Mouse (Mus musculus) left cerebral cortex, postnatal 14 days (tissue): ENCODE measurements at regions not wholly inside any gene's neighbourhood (a gene's known extent, or its start where the extent isn't known, plus 50 kb on each side); places are given as distances from the start of the nearest gene placed in this dataset.
"Not testable (repeated sequence)": the region's sequence is repeated elsewhere in the genome, so short reads cannot be mapped to it uniquely, and the experiment has no call there.

Source experiments
- DNase-seq, 2 experiments: peaks; one replicate each; pipeline ENCODE4 v3.0.0; 2021 to 2022; ENCODE audit warnings: low spot score in 2 of 2, mixed read lengths in 1 of 2
- intact Hi-C: fragments of 180-260 bp; cut with DNase I; formaldehyde crosslinking; loops from one replicate; pipeline ENCODE4 v1.15.1; 2025

DNA sequence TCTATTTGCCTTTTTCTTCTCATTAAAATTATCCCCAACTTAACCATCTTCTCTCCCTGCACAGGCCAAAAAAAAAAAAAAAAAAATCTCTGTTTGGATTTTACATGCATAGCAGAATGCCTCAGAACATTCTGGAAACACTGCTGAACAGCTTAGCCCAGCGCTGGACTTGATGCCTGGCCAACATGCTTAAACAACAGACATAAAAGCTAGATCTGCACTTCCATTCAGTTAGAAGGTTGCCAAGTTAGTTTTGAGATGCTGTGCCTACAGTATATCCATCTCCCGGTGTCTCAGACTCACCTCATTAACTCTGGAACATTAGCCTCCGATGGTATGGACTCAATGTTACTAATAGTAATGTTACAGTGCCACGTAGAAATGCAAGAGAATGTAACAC is 785.6 kb upstream of the Sox9 start:
- DNase-seq, result peak in 1 of 2 experiments; percentile 9
- intact Hi-C loops, result no loop called here

DNA sequence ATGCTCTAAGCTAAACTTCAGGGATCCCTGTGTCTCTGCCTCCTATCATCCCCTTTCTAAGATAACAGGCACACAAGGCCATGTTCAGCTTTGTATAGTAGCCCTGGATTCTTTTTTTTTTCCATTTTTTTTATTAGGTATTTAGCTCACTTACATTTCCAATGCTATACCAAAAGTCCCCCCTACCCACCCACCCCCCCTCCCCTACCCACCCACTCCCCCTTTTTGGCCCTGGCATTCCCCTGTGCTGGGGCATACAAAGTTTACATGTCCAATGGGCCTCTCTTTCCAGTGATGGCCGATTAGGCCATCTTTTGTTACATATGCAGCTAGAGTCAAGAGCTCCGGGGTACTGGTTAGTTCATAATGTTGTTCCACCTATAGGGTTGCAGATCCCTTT is 771.2 kb upstream of the Sox9 start:
- intact Hi-C loops, DNase-seq: not testable (repeated sequence)

DNA sequence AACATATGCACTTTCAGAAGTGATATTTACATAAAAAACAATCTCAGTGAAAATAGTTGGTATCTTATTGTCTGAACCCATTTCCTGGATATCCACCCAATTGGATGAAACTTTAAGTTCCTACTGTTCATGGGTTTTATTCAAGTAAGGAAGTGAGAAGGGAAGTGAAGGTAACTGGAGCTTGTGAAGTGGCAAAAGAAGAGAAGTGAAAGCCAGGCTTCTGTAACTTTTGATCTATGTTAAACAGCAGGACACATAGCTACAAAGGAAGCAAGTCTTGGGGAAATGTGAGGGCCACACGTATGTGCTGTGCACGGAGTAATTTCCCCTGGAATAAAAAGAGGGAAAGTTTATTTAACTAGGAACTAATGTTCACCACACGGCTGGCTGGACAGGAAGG is 764.1 kb upstream of the Sox9 start:
- intact Hi-C loops, result no loop called here
- no peak for DNase-seq

DNA sequence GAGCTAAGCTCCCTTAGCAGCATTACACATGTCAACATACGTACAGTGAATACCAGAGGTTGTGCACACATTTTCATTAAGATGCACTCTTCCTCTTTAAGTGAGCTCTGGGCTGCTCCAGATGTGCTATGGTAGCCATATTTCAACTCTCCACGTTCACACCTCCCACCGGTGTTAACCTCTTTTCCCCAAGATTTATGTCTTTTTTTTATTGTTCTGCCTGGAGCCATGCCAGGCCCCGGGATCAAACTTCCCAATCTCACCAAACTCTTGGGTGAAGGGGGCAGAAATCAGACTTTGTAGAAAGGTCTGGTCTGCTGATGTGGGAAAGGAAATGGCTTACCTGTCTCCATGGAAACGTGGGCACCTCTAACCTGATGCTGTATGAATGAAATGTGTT is 754.0 kb upstream of the Sox9 start:
- intact Hi-C loops, result no loop called here
- DNase-seq, result no peak

DNA sequence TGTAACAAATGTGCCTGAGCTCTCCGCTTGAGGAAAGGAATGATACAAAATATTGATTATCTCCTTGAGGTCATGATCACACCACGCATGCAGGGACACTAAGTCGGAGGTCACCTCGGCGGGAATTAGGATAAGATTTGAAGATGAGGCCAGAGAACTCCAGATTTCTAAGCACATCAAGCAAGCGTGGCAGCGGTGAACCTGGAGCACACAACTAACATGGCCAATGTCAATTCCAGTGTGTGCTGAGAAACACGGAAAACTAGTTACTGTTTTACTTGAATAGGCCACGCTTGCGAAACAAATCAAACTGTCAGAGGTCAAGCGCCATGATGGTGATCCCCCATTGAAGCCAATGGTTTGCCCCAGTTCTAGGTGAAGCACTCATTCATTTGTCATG is 743.3 kb upstream of the Sox9 start:
- no peak for DNase-seq
- intact Hi-C loops, result no loop called here

DNA sequence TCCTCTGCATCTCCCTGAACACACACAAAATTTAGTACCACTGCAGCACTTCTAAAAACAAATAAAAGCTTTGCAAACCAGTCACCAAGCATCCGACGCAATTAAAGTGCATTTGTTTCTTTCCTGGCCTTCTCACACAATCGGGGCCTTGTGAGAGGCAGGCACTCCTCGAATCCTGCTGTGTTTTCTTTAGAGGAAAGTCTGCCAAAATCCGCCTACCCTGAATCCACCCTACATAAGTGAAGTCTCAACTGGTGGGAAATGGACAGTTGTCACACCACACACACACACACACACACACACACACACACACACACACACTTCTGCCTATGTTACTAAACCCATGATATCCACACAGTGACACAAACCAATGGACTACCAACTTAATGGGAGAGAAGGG is 737.6 kb upstream of the Sox9 start:
- no peak for DNase-seq
- intact Hi-C loops, result no loop called here

DNA sequence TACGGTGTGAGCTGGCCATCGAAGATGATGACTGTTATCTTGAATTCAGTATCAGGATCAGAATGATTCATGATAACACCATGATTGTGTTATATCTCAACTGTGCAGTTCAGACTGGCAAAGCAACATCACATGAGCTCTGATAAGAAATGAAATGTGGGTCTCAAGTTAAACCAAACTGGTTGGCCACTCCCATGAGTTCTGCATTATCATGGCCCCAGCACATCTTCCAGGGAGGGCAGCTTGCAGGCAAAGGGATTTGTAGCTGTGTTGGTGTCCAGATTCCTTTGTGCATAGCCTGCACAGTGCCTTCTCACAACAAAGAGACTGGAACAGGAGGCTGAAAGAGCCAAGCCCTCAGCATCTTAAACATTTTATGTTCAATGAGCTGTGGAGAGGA is 736.7 kb upstream of the Sox9 start:
- intact Hi-C loops, result no loop called here
- DNase-seq, result no peak

DNA sequence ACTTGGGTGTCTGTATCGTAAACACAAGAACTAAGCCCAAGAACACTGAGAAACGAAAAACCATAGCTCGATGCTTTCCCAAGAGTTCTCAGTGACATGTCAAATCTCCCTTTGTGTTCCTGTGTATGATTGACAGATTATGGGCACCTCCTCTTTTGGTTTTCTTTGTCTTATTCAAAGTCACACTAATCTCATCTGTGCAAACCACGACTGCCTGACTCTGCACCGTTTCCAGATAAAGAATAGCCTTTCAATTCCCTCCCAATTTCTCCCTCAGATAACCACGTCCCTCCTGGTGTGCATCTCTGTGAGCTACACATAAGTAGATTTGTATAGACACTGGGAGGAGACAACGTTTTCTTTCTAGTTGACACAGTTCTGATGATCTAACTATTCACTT is 731.7 kb upstream of the Sox9 start:
- intact Hi-C loops, result loop anchor here (10.0 kb wide), 1 partner anchor 1114 kb away; no protein-coding TSS in a partner anchor
- DNase-seq, result no peak

DNA sequence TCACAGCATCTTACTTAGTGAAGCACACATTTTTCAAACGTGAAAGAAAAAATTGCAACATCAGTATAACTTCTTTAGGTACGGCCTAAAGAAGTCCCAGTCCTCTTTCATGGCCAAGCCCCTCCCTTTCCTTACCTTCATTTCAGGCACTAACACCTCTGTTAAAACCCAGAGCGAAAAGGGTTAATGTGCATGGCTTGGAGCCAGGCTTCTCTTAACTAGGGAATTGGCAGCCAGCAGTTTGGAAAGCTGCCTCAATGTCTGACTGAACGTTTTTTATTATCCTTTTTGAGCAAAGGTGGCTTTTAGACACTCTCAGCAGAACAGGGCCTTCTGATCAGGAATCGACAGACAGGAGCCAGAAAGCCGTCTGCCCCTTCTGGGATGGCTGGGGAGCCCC is 726.4 kb upstream of the Sox9 start:
- intact Hi-C loops, result loop anchor here (10.0 kb wide), 1 partner anchor 1109 kb away; no protein-coding TSS in a partner anchor
- DNase-seq, result peak in 1 of 2 experiments; percentile 5

DNA sequence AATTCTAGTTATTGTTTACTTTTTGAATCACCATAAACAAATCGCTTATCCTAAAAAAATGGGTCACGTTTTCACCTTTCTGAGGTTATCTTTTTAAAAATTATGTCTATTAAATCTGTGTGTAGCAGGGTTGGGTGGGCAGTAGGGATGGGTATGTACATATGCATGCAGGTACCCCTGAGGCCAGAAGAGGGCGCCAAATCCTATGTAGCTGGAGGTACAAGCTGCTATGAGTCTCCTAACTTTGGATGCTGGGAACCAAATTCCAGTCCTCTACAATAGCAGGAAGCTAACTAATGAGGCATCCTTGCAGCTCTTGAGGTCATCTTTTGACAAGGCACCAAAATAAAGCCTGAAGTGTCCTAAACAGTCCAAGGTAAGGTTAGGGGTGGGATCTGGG is 714.8 kb upstream of the Sox9 start:
- DNase-seq, result no peak

DNA sequence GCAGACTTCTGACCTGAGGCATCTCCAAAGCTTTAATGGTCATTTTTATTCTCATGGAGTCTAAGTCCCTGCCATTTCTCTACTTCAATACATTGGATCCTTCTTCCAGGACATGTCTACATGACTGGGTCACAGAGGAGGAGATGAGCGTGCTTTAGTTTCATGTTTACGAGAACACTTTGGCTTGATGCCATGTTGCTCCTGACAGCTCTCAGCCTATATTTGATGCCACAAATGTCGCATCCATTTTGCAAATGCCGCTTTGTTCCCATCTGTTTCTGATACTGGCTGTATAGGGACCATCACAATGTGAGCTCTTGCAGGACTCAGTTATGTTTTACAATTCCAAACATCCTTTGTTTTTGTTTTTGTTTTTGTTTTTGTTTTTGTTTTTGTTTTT is 713.2 kb upstream of the Sox9 start:
- DNase-seq, result peak in 1 of 2 experiments; percentile 11
- intact Hi-C loops, result no loop called here

More for the DNA sequence above, 714.8 kb upstream of the Sox9 start:
- intact Hi-C loops, result no loop called here

DNA sequence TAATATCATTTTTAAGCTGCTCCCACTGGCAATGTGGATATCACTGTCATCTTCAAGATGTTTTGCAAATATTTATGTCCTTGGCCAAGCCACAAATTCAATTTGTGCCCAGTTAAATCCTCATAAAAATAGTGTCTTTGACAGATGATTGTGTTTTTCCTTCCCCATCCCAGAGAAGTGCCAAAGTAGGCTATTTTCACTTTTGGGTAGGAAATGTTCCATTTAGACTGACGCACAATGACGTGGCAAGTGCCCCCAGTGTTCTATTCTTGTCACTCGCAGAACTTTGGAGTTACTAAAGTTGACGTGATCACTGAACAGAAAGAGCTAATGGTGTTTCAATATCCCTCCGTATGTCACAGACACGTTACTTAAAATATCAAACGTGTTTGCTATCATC is 710.5 kb upstream of the Sox9 start:
- intact Hi-C loops, result no loop called here
- peak; percentile 39 to 45 for DNase-seq

DNA sequence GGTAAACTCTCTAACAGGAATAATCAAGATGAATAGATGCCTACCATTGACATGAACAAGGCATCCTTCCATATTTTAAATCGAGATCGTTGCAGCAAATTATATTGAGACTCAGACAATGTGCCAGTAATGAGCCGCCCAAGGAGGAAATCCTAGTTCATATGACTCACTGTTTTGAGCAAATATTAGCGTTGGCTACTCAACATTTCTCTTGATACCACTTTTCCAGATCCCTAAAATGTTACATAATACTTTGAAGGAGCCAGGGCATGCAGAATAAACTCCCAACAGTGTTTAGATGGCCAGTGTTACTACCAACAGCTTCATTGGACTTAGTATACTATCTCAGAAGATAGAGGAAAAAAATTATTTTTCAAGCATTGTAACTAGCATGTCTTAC is 700.6 kb upstream of the Sox9 start:
- DNase-seq, result no peak
- intact Hi-C loops, result no loop called here

DNA sequence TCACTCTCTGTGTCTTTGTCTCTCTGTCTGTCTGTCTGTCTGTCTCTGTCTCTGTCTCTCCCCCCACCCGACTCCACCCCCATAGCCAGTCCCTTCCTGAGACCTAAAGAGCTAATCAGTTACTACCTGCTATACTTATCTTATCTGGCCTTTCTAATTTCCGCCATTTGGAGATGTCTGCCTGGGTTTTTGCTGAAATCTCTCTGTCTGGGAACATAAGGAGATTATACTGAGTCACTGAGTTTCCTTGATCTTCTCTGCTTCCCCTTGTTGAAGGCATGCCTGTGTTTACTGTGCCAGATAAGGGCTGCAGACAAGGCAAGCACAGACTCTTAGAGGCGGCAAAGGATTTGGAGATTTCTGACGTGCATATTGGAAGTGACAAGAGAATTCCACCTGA is 699.0 kb upstream of the Sox9 start:
- DNase-seq, result no peak

DNA sequence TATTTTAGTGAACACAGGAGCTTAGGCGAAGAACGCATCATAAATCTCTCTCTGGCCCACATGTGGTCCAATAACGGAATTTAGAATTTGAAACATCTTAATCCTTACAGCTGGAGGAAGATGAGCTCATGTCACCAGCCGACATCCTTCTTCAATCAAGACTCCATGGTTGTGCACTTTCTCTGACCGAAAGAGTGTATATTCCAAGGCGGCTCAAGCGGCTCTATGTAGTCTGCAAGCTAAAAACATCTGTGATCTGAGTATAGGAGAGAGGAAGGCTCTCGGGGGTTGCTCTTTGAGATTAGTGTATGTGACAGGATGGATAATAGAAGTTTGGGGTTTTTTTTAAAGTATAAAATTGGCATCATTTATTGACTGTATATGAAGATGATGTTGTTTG is 689.9 kb upstream of the Sox9 start:
- DNase-seq, result no peak
- intact Hi-C loops, result no loop called here

More for the DNA sequence above, 699.0 kb upstream of the Sox9 start:
- intact Hi-C loops, result no loop called here

DNA sequence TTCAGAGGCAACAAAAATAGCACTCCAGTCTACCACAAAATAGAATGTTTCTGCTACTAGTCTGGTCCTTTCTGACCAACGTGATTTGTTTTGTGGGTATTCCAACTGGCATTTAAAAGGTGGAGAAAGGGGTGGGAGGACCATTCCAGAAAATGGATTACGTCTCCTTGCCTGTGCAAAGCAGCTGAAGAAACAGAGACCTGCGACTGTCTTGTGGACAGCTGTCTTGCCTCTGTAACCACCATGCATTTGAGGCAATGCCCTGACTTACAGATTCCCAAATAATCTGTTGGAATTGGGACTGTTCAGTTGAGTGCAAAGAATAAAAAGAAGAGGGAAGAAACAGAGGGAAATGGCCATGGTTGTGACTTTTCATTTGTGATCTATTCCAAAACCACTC is 687.0 kb upstream of the Sox9 start:
- DNase-seq, result no peak
- intact Hi-C loops, result no loop called here

DNA sequence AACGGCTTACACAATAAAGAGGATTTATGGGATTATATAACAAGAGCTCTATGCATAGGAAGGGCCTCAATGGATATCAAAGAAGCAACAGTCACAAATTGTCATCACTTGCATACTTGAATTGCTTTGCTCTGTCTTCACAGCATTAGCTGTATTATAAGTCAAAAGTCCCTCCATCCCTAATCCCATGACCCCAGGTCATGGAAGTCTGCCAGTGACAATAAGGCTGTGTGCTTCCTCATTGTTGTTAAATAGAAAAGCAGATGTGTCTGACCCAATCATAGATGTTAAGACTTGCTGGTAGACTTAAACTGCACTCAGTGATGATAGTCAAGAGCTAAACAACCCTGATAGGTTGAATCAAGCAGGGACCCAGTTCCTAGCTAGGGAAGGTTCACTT is 683.9 kb upstream of the Sox9 start:
- no peak for DNase-seq
- intact Hi-C loops, result no loop called here

DNA sequence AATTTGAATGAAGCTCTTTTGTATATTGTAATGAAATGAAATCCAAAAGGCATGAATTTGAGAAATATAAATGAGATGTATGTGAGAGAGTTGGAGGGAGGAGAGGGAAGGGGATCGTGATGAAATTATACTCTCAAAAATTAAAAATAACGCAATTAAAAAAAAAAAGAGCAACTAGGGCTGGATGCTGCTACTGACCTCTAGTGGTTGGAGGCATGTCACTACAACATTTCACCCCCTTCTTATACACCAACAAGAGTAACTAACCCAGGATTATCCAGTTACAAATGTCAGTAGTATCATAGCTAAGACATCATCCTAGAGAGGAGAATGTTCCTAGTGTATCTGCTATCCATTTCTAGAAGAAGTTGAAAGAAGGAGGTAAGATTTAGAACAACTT is 678.8 kb upstream of the Sox9 start:
- intact Hi-C loops, result loop anchor here (10.0 kb wide), 1 partner anchor 448 kb away; no protein-coding TSS in a partner anchor
- no peak for DNase-seq

DNA sequence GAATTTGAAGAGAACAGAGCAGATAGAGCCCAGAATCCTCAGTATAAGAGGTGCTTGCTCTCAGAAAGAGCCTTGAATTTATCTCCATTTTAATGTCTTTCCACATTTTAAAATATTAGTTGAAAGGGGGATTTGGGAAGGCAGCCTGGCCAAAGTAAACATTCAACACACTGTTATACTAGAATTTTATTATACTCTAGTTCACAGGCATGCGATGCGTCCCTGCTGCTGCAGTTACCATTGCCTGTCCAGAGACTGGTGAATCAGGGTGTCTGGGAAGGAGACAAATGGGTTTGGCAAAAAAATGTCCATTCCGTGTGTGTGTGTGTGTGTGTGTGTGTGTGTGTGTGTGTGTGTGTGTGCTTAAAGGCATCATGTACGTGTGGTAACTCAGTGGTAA is 675.1 kb upstream of the Sox9 start:
- peak in 1 of 2 experiments; percentile 14 for DNase-seq
- intact Hi-C loops, result loop anchor here (10.0 kb wide), 1 partner anchor 452 kb away; no protein-coding TSS in a partner anchor

DNA sequence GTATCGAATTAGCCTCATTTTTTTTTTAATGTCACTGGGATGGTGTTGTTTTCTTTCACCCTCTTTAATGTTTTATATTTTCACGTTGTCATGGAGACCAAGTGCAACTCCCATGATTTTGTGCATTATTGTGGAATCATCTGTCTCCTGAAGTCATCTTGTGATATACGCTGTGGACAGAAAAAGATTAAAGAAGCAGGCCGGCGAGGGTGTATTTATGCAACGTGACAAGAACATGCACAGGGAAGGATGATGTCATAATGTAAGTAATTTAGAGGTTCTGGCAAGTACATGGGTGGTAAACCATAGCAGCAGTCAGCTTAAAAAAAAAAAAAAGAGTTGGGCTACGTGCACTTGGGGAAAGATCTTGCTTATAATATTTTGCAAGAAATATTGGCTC is 674.7 kb upstream of the Sox9 start:
- intact Hi-C loops, result loop anchor here (10.0 kb wide), 1 partner anchor 453 kb away; no protein-coding TSS in a partner anchor
- peak; percentile 37 to 79 for DNase-seq

DNA sequence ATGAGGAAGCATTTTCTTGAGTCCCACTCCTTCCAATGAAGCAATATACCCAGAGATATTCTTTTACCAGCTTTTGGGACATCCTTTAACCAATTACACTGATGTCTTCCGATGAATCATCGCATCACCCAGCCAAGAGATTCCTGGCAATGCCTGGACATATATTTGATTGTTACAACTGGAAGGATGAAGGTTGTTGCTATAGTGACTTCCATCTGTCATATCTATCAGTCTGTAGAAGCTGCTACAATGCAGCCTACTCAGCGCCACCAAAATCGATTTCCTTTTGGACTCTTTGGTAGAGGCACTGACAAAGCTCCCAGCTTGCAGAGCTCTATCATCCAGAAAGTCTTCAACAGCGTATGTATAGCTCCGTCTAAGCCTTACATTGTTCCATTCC is 661.0 kb upstream of the Sox9 start:
- DNase-seq, result peak; percentile 10 to 12
- intact Hi-C loops, result no loop called here

DNA sequence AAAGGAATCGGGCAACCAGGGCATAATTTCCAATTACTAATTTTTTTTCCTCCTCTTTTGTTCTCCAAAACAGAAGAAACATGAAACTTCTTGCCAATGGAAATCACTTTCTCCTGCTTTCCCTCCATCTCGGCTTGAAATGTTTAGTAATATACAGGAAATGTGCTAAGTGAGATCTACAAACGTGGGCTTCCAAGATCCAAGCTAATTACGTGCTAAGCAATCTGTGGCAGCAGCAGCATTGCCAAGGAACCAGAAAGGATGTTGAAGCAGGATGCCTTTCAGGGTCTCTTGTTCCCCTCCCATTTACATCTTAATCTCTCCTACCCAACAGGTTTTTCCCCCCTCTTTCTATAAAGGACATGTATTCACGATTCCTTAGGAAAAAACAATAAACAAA is 660.2 kb upstream of the Sox9 start:
- intact Hi-C loops, result no loop called here
- DNase-seq, result peak; percentile 27 to 56
